Mouse (Mus musculus): ENCODE measurements around the gene Vdac2. TPM values are rescaled to one million over a fixed set of nuclear protein-coding genes. Genes with fewer than 3 reads are reported as not detected.

The Vdac2 gene
- total and polyA plus RNA-seq, 3 experiments, result 495 to 648 (median 570) TPM

DNA sequence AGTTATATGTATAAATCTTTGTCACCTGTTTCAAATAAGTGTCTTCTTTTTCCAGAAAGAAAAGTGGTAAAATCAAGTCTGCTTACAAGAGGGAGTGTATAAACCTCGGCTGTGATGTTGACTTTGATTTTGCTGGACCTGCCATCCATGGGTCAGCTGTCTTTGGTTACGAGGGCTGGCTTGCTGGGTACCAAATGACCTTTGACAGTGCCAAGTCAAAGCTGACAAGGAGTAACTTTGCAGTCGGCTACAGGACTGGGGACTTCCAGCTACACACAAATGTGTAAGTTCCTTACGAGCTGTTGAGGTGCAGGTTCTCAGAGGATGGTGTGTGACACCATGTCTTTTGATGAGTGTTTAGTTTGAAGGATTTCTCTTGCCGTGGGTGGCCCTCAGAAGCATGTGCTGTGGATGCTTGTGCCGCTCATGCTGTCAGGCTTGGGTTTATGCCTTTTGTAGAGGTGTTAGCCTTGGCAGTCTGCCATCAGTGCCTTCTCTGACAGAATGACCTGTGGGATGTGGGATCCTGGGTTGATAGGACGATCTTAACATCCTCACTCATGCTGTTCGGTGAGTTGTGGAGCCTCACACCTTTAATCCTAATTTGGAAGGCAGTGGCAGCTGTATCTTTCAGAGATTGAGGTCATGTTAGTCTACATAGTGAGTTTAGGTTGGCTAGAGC is 13.4 kb downstream of the Vdac2 start:
- no peaks in the 10 kb centered on the region for H3K9me3 ChIP-seq (replicated peaks)
- no peak for ATAC-seq (ENCODE audit: extremely low read depth, insufficient number of reproducible peaks, low FRiP score, poor library complexity, severe bottlenecking)
- peaks cover 72% of the 10 kb centered on the region for H3K4me1 ChIP-seq (ENCODE audit: insufficient read depth, low read depth, low read length)
- H3K27me3 ChIP-seq (ENCODE audit: insufficient read depth, low read length), result no peaks in the 10 kb centered on the region
- no peak overlapping the region for H3K4me3 ChIP-seq (ENCODE audit: low read depth, low read length)
- H3K36me3 ChIP-seq (replicated peaks), result peaks cover 94% of the 10 kb centered on the region
- no peak for TF ChIP-seq GATA2 (IDR thresholded peaks at IDR 0.05; ENCODE audit: borderline replicate concordance, low read depth, low read length)
- no peak for TF ChIP-seq POLR2AphosphoS5 (IDR thresholded peaks at IDR 0.05; ENCODE audit: insufficient replicate concordance, low read depth, low read length)
- no peak for TF ChIP-seq CTCF (IDR thresholded peaks at IDR 0.05; ENCODE audit: low read depth, low read length)
- no peak for TF ChIP-seq TAL1 (conservative IDR thresholded peaks at IDR 0.05; ENCODE audit: low read depth, low read length)
- no peak for TF ChIP-seq GATA1 (IDR thresholded peaks at IDR 0.05; ENCODE audit: borderline replicate concordance, low read length)
- no peak for DNase-seq (ENCODE audit: low spot score)

DNA sequence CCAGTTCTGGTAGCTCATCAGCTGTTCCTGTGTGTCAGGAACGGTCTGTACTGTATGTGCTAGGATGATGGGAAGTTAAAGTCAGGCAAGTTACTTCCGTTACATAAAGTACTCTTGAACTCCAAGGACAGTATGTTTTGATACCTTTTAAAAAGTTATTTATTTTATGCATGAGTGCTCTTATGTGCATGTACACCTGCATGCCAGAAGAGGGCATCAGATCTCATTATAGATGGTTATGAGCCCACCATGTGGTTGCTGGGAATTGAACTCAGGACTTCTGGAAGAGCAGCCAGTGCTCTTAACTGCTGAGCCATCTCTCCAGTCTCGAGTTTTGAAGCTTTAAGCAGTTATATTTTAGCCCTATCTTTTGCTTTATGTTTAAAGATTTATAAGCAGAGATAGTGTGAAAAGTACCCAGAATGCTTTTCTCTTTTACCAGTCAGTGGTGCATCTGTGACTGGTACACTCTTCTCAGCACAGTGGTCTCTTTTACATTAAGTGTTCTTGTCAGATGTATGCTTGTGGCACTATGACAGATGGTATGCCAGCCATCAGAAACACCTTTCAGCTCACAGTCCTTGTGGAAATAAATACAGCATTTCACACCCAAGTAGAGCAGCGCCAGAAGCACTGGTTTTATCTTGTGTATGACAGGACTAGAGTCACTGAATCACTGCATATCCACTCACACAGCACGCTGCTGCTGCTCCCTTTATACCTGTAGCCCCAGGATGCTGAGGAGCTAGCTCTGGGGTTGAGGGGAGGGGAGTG is 17.0 kb downstream of the Vdac2 start:
- peaks cover 78% of the 10 kb centered on the region for H3K4me1 ChIP-seq (ENCODE audit: insufficient read depth, low read depth, low read length)
- H3K27me3 ChIP-seq (ENCODE audit: insufficient read depth, low read length), result no peaks in the 10 kb centered on the region
- DNase-seq (ENCODE audit: low spot score), result no peak
- peaks cover 96% of the 10 kb centered on the region for H3K36me3 ChIP-seq (replicated peaks)
- H3K9me3 ChIP-seq (replicated peaks), result no peaks in the 10 kb centered on the region
- ATAC-seq (ENCODE audit: extremely low read depth, insufficient number of reproducible peaks, low FRiP score, poor library complexity, severe bottlenecking), result no peak
- no peak overlapping the region for H3K4me3 ChIP-seq (ENCODE audit: low read depth, low read length)
- no peak for TF ChIP-seq CTCF (IDR thresholded peaks at IDR 0.05; ENCODE audit: low read depth, low read length)
- no peak for TF ChIP-seq TAL1 (conservative IDR thresholded peaks at IDR 0.05; ENCODE audit: low read depth, low read length)
- no peak for TF ChIP-seq POLR2AphosphoS5 (IDR thresholded peaks at IDR 0.05; ENCODE audit: insufficient replicate concordance, low read depth, low read length)
- no peak for TF ChIP-seq GATA2 (IDR thresholded peaks at IDR 0.05; ENCODE audit: borderline replicate concordance, low read depth, low read length)
- TF ChIP-seq GATA1 (IDR thresholded peaks at IDR 0.05; ENCODE audit: borderline replicate concordance, low read length), result no peak

DNA sequence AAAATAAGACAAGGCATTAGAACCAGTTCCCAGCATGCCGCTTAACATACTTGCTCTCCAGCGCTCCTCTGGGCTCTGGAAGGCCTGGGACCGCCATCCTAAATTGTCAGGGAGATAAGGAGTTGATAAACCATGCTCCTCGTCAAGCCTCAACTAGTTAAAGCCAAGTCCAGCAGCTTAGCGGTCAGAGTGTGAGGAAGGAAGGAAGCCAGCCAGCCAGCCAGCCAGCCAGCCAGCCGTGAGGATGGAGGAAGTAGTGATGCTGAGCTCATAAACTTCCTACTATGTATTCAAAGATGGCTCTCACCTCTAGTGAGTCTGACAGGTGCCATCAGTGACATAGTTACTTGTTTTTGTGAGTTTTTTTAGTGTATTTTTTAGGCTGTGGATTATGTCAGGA is 18.2 kb downstream of the Vdac2 start:
- H3K4me1 ChIP-seq (ENCODE audit: insufficient read depth, low read depth, low read length), result peaks cover 80% of the 10 kb centered on the region
- no peaks in the 10 kb centered on the region for H3K27me3 ChIP-seq (ENCODE audit: insufficient read depth, low read length)
- TF ChIP-seq POLR2AphosphoS5 (IDR thresholded peaks at IDR 0.05; ENCODE audit: insufficient replicate concordance, low read depth, low read length), result no peak
- TF ChIP-seq TAL1 (conservative IDR thresholded peaks at IDR 0.05; ENCODE audit: low read depth, low read length), result no peak
- no peak for TF ChIP-seq GATA1 (IDR thresholded peaks at IDR 0.05; ENCODE audit: borderline replicate concordance, low read length)
- TF ChIP-seq CTCF (IDR thresholded peaks at IDR 0.05; ENCODE audit: low read depth, low read length), result no peak
- no peak for TF ChIP-seq GATA2 (IDR thresholded peaks at IDR 0.05; ENCODE audit: borderline replicate concordance, low read depth, low read length)
- peaks cover 95% of the 10 kb centered on the region for H3K36me3 ChIP-seq (replicated peaks)
- H3K4me3 ChIP-seq (ENCODE audit: low read depth, low read length), result no peak overlapping the region; the same call in 1 of the 2 replicates
- DNase-seq (ENCODE audit: low spot score) (no peak), ATAC-seq (ENCODE audit: extremely low read depth, insufficient number of reproducible peaks, low FRiP score, poor library complexity, severe bottlenecking) (no peak)
- H3K9me3 ChIP-seq (replicated peaks), result no peaks in the 10 kb centered on the region

DNA sequence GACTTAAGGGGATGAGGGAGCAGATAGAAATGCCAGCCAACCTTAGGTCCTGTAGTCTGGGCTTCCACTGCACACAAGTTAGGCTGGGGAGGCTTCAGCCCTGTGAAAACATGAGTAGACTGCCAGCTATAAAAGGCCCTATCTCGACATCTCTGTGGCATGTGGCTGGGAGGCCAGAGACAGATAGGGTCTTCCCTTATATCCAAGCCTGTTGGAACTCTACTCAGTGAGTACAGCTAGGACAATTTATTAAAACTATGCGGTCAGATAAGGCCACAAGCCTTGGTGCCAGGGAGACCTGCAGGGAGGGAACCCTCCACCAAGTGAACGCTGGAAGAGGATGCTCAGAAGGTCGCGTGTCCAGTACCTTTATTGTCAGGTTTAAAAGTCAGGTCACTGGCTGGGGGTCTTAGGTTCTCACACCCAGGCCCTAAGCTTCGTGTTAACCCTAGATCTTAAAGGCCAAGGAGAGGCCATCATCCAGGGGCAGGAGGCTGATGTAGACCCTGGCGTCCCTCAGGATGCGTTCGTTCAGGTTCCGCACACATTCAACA is 21.9 kb downstream of the Vdac2 start:
- peaks cover 71% of the 10 kb centered on the region for H3K36me3 ChIP-seq (replicated peaks)
- peaks cover 95% of the 10 kb centered on the region for H3K4me1 ChIP-seq (ENCODE audit: insufficient read depth, low read depth, low read length)
- DNase-seq (ENCODE audit: low spot score) (no peak), ATAC-seq (ENCODE audit: extremely low read depth, insufficient number of reproducible peaks, low FRiP score, poor library complexity, severe bottlenecking) (no peak)
- 0 out of 2 replicates have a peak, but pooled peaks have one; percentile 40 for TF ChIP-seq GATA2 (IDR thresholded peaks at IDR 0.05; ENCODE audit: borderline replicate concordance, low read depth, low read length)
- TF ChIP-seq CTCF (IDR thresholded peaks at IDR 0.05; ENCODE audit: low read depth, low read length), result no peak
- H3K9me3 ChIP-seq (replicated peaks), result no peaks in the 10 kb centered on the region
- H3K4me3 ChIP-seq (ENCODE audit: low read depth, low read length), result peak overlapping the region; percentile 89; the same call in 1 of the 2 replicates
- no peaks in the 10 kb centered on the region for H3K27me3 ChIP-seq (ENCODE audit: insufficient read depth, low read length)

DNA sequence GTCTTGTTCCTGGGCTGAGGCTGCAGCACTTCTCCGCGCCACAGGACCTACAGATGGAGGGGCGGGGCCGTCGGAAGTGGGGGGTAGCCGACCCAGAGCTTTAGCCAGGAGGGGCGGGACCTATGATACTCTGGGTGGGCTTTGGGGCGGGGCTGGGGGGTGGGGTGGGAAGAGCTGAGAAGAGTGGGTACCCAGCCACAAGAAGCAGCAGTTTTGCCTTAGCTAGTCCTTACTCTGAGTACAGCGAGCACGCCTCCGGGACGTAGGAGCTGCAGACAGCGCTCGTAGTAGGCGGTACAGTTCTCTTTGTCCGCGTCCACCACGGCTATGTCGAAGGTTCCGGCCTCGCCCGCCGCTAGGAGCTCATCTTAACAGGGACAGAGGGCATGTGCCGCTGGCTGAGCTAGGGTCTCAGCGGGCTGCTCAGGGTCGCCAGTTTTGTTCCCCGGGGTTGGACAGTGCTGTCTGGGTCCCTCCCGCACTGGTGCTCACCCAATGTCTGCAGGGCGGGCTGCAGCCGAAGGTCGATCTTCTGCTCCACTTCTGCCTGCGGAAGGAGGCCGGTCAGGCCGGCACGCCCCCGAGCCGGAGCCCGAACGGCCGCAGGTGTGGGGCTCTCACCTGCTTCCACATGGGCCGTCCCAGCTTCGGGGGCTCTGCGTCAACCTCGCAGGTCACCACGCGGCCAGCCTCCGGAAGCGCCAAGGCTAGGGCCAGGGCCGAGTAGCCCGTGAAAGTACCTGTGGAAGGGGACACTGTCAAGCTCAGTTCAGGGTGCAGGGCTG is 22.5 kb downstream of the Vdac2 start:
- Histone ChIP-seq H3K27me3 (ENCODE audit: insufficient read depth, low read length) (no peaks in the 10 kb centered on the region), H3K4me3 (ENCODE audit: low read depth, low read length) (peak overlapping the region; percentile 89), H3K9me3 (replicated peaks) (no peaks in the 10 kb centered on the region), H3K36me3 (replicated peaks) (peaks cover 65% of the 10 kb centered on the region), H3K4me1 (ENCODE audit: insufficient read depth, low read depth, low read length) (peaks cover 95% of the 10 kb centered on the region)
- TF ChIP-seq POLR2AphosphoS5 (IDR thresholded peaks at IDR 0.05; ENCODE audit: insufficient replicate concordance, low read depth, low read length) (peak; percentile 7; the same call in 1 of the 2 replicates), TAL1 (conservative IDR thresholded peaks at IDR 0.05; ENCODE audit: low read depth, low read length) (no peak), GATA2 (IDR thresholded peaks at IDR 0.05; ENCODE audit: borderline replicate concordance, low read depth, low read length) (no peak), GATA1 (IDR thresholded peaks at IDR 0.05; ENCODE audit: borderline replicate concordance, low read length) (no peak), CTCF (IDR thresholded peaks at IDR 0.05; ENCODE audit: low read depth, low read length) (no peak)
- peak; percentile 65 for DNase-seq (ENCODE audit: low spot score)
- ATAC-seq (ENCODE audit: extremely low read depth, insufficient number of reproducible peaks, low FRiP score, poor library complexity, severe bottlenecking), result peak; percentile 22
